Mouse (Mus musculus) embryonic facial prominence, embryonic 11.5 days (tissue): Measurements from ENCODE around the gene Gse1. TPM values are rescaled to one million over a fixed set of nuclear protein-coding genes. Genes with fewer than 3 reads are reported as not detected.

Experiments
- ATAC-seq: fragments of 200-750 bp; cut with Nextera tagmentation; replicated peaks from 2 replicates; pipeline ENCODE4 v1.8.0; 2017; ENCODE audit warnings: low read depth; ENCODE audit not compliant: insufficient number of reproducible peaks, low FRiP score, low TSS enrichment
- DNase-seq: peaks from one replicate; pipeline ENCODE4 v3.0.0-alpha.2; 2015; ENCODE audit warnings: low spot score
- H3K27ac ChIP-seq: fragments of 300-500 bp; sonication (generic); replicated peaks from 2 replicates; pipeline ENCODE4 v1.5.1; 2014; ENCODE audit warnings: mild to moderate bottlenecking, low read depth, low read length, control low read depth
- H3K27me3 ChIP-seq: fragments of 300-500 bp; sonication (generic); 2 replicates; pipeline ENCODE4 v1.6.1; 2014; ENCODE audit warnings: mild to moderate bottlenecking, low read length, moderate library complexity, mixed read lengths; ENCODE audit not compliant: control insufficient read depth, insufficient read depth
- H3K36me3 ChIP-seq: fragments of 300-500 bp; sonication (generic); replicated peaks from 2 replicates; pipeline ENCODE4 v1.6.1; 2014; ENCODE audit warnings: low read depth, mild to moderate bottlenecking, low read length, moderate library complexity, mixed read lengths; ENCODE audit not compliant: control insufficient read depth, insufficient read depth
- H3K4me1 ChIP-seq: fragments of 300-500 bp; sonication (generic); 2 replicates; pipeline ENCODE4 v1.6.1; 2014; ENCODE audit warnings: low read length, mixed read lengths; ENCODE audit not compliant: control insufficient read depth, insufficient read depth
- H3K4me2 ChIP-seq: fragments of 300-500 bp; sonication (generic); 2 replicates; pipeline ENCODE4 v1.6.1; 2014; ENCODE audit warnings: low read depth, mild to moderate bottlenecking, control low read depth, low read length, moderate library complexity
- H3K4me3 ChIP-seq: fragments of 300-500 bp; sonication (generic); 2 replicates; pipeline ENCODE4 v1.5.1; 2014; ENCODE audit warnings: low read depth, low read length, control low read depth
- H3K9ac ChIP-seq: fragments of 300-500 bp; sonication (generic); replicated peaks from 2 replicates; pipeline ENCODE4 v1.6.1; 2014; ENCODE audit warnings: mild to moderate bottlenecking, control low read depth, low read length
- H3K9me3 ChIP-seq: fragments of 300-500 bp; sonication (generic); replicated peaks from 2 replicates; pipeline ENCODE4 v1.6.1; 2016; ENCODE audit warnings: mild to moderate bottlenecking, low read length, inconsistent platforms, mixed read lengths; ENCODE audit not compliant: control insufficient read depth
- WGBS: fragments of 180-500 bp; shearing (Covaris S2); extraction: QIAGEN DNeasy Blood & Tissue Kit; methylation state at CpG from one replicate; pipeline ENCODE4 v1.1.7; 2014; 5-methylcytosine and 5-hydroxymethylcytosine counted together
- polyA plus RNA-seq: library from polyadenylated mRNA; unstranded; fragments of >200 nt; fragmentation: Nextera tagmentation; extraction: Ambion mirVana; gene quantifications from 2 replicates; pipeline ENCODE4 v1.2.1, GENCODE M21; 2014

Gene Gse1
- polyA plus RNA-seq, 1 experiment from 2014 or later: 8.1 TPM

- no peak for DNase-seq
- Histone ChIP-seq H3K27ac (no peak overlapping the region), H3K4me1 (peaks cover 16% of the 10 kb centered on the region), H3K27me3 (no peaks in the 10 kb centered on the region), H3K9me3 (no peaks in the 10 kb centered on the region), H3K9ac (no peak overlapping the region), H3K4me3 (no peak overlapping the region), H3K36me3 (no peaks in the 10 kb centered on the region), H3K4me2 (no peak overlapping the region)
- ATAC-seq: no peak
- 70% methylated on average over 11 of the region's 11 CpGs for WGBS
Measured at GRCm38 (mm10) chr8:120474496-120475235, 246.4 kb downstream of the Gse1 start.

- H3K27ac ChIP-seq: no peak overlapping the region
- no peak overlapping the region for H3K4me3 ChIP-seq
- 52% methylated on average over 10 of the region's 10 CpGs for WGBS
- DNase-seq (no peak), ATAC-seq (no peak)
- no peaks in the 10 kb centered on the region for H3K36me3 ChIP-seq
- H3K4me1 ChIP-seq: peaks cover 16% of the 10 kb centered on the region
- H3K9ac ChIP-seq: no peak overlapping the region
- H3K9me3 ChIP-seq: no peaks in the 10 kb centered on the region
- H3K27me3 ChIP-seq: no peaks in the 10 kb centered on the region
- no peak overlapping the region for H3K4me2 ChIP-seq
Measured at GRCm38 (mm10) chr8:120475462-120476201, 247.4 kb downstream of the Gse1 start.

- H3K27ac ChIP-seq: no peak overlapping the region
- H3K4me2 ChIP-seq: no peak overlapping the region
- DNase-seq (no peak), ATAC-seq (no peak)
- WGBS: 23% methylated on average over 25 of the region's 25 CpGs
- peaks cover 8% of the 10 kb centered on the region for H3K4me1 ChIP-seq
- no peaks in the 10 kb centered on the region for H3K9me3 ChIP-seq
- H3K27me3 ChIP-seq: no peaks in the 10 kb centered on the region
- H3K4me3 ChIP-seq: no peak overlapping the region
- no peaks in the 10 kb centered on the region for H3K36me3 ChIP-seq
- no peak overlapping the region for H3K9ac ChIP-seq
Measured at GRCm38 (mm10) chr8:120476711-120477575, 248.7 kb downstream of the Gse1 start.

GRCm38 (mm10) chr8:120478754-120479153 is 250.5 kb downstream of the Gse1 start:
- H3K9me3 ChIP-seq: no peaks in the 10 kb centered on the region
- H3K4me2 ChIP-seq: no peak overlapping the region
- H3K27me3 ChIP-seq: no peaks in the 10 kb centered on the region
- no peak for ATAC-seq
- H3K9ac ChIP-seq: no peak overlapping the region
- H3K4me1 ChIP-seq: peaks cover 5% of the 10 kb centered on the region; the same call in 1 of the 2 replicates
- H3K36me3 ChIP-seq: no peaks in the 10 kb centered on the region
- no peak overlapping the region for H3K27ac ChIP-seq
- WGBS: 89% methylated on average over 11 of the region's 11 CpGs
- DNase-seq: no peak
- no peak overlapping the region for H3K4me3 ChIP-seq

- H3K9me3 ChIP-seq: no peaks in the 10 kb centered on the region
- no peaks in the 10 kb centered on the region for H3K27me3 ChIP-seq
- no peak for ATAC-seq
- no peak for DNase-seq
- H3K4me3 ChIP-seq: no peak overlapping the region
- WGBS: 96% methylated on average over 4 of the region's 4 CpGs
- no peaks in the 10 kb centered on the region for H3K36me3 ChIP-seq
- peaks cover 11% of the 10 kb centered on the region for H3K4me1 ChIP-seq
- H3K4me2 ChIP-seq: no peak overlapping the region
- H3K27ac ChIP-seq: no peak overlapping the region
- H3K9ac ChIP-seq: no peak overlapping the region
Measured at GRCm38 (mm10) chr8:120479691-120480090, 251.4 kb downstream of the Gse1 start.

- peaks cover 19% of the 10 kb centered on the region for H3K4me1 ChIP-seq
- ATAC-seq (no peak), DNase-seq (no peak)
- no peaks in the 10 kb centered on the region for H3K36me3 ChIP-seq
- no peak overlapping the region for H3K4me2 ChIP-seq
- no peaks in the 10 kb centered on the region for H3K27me3 ChIP-seq
- H3K4me3 ChIP-seq: no peak overlapping the region
- H3K9ac ChIP-seq: no peak overlapping the region
- 67% methylated on average over 9 of the region's 9 CpGs for WGBS
- no peaks in the 10 kb centered on the region for H3K9me3 ChIP-seq
- H3K27ac ChIP-seq: no peak overlapping the region
Measured at GRCm38 (mm10) chr8:120482015-120482689, 253.9 kb downstream of the Gse1 start.

GRCm38 (mm10) chr8:120484460-120484859 is 256.2 kb downstream of the Gse1 start:
- Histone ChIP-seq H3K36me3 (no peaks in the 10 kb centered on the region), H3K4me1 (peaks cover 21% of the 10 kb centered on the region), H3K4me3 (no peak overlapping the region), H3K27ac (no peak overlapping the region), H3K9ac (no peak overlapping the region), H3K4me2 (no peak overlapping the region), H3K9me3 (no peaks in the 10 kb centered on the region), H3K27me3 (no peaks in the 10 kb centered on the region)
- DNase-seq: no peak
- WGBS: 64% methylated on average over 6 of the region's 6 CpGs
- no peak for ATAC-seq
